Mouse (Mus musculus): ENCODE data around the gene Slc9a8.

DNA sequence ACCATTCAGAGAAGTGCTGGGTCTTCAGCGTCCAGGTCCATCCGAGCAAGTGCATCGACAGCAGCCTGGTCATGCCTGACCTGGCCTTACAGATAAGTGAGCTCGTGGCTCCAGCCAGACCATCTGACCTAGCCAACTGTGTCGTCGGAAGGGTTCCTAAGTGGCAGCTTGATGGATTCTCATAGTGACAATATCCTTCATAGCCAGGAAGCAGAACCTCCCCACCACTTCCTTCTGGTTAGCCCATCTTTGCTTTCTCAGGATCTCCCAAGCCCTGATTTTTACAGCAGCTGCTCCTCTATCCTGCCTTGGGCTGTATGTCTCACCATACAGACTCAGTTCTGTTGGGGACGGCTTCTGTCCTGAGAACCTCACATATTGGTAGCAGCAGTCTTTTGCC, 27.1 kb upstream of the Slc9a8 start:
- TF ChIP-seq CTCF (IDR thresholded peaks at IDR 0.05; ENCODE audit: insufficient read depth, low read length) (no peak), POLR2A (IDR thresholded peaks at IDR 0.05; ENCODE audit: borderline replicate concordance, extremely low read depth, low read depth, low read length) (no peak)

All from lung, adult 2 months (tissue).